Mouse (Mus musculus) hindbrain, postnatal 0 days (tissue): ENCODE data around the gene Mthfr. TPM values are rescaled to one million over a fixed set of nuclear protein-coding genes. Genes with fewer than 3 reads are reported as not detected.
A peak's percentile ranks its signal among the peaks of the same experiment; 100 is the strongest.

Experiments
- ATAC-seq: fragments of 200-750 bp; cut with Nextera tagmentation; 2 replicates; pipeline ENCODE4 v1.8.0; 2017; ENCODE audit warnings: mild to moderate bottlenecking, moderate TSS enrichment, moderate library complexity
- DNase-seq: peaks from one replicate; pipeline ENCODE4 v3.0.0-alpha.2; 2015; ENCODE audit warnings: low spot score
- H3K27ac ChIP-seq: fragments of 300-500 bp; sonication (generic); 2 replicates; pipeline ENCODE4 v1.5.1; 2014; ENCODE audit warnings: mild to moderate bottlenecking
- H3K27me3 ChIP-seq: fragments of 300-500 bp; sonication (generic); 2 replicates; pipeline ENCODE4 v1.6.1; 2014; ENCODE audit warnings: low read length, mixed read lengths; ENCODE audit not compliant: insufficient read depth
- H3K36me3 ChIP-seq: fragments of 300-500 bp; sonication (generic); 2 replicates; pipeline ENCODE4 v1.6.1; 2014; ENCODE audit warnings: low read length, mixed read lengths; ENCODE audit not compliant: insufficient read depth
- H3K4me1 ChIP-seq: fragments of 300-500 bp; sonication (generic); 2 replicates; pipeline ENCODE4 v1.6.1; 2014; ENCODE audit warnings: antibody characterized with exemption, low read length, mixed read lengths; ENCODE audit not compliant: insufficient read depth
- H3K4me2 ChIP-seq: fragments of 300-500 bp; sonication (generic); 2 replicates; pipeline ENCODE4 v1.6.1; 2014; ENCODE audit warnings: low read depth, mild to moderate bottlenecking, low read length, moderate library complexity, mixed read lengths
- H3K4me3 ChIP-seq: fragments of 300-500 bp; sonication (generic); 2 replicates; pipeline ENCODE4 v1.5.1; 2014; ENCODE audit warnings: low read length
- H3K9ac ChIP-seq: fragments of 300-500 bp; sonication (generic); replicated peaks from 2 replicates; pipeline ENCODE4 v1.6.1; 2014; ENCODE audit warnings: mild to moderate bottlenecking, low read length, moderate library complexity, mixed read lengths
- H3K9me3 ChIP-seq: fragments of 300-500 bp; sonication (generic); 2 replicates; pipeline ENCODE4 v1.6.1; 2016; ENCODE audit warnings: low read length, mixed read lengths
- CTCF ChIP-seq: IDR thresholded peaks from 2 replicates; pipeline ENCODE4 v1.5.1; 2016; ENCODE audit warnings: antibody characterized with exemption, control low read depth, low read depth
- WGBS: fragments of 180-500 bp; shearing (Covaris S2); extraction: QIAGEN DNeasy Blood & Tissue Kit; methylation state at CpG from one replicate; pipeline ENCODE4 v1.1.7; 2014; 5-methylcytosine and 5-hydroxymethylcytosine counted together
- polyA plus RNA-seq: library from polyadenylated mRNA; unstranded; fragments of >200 nt; fragmentation: Nextera tagmentation; extraction: Ambion mirVana; gene quantifications from 2 replicates; pipeline ENCODE4 v1.2.1, GENCODE M21; 2015
- total RNA-seq: library from RNA; depleted of rRNA; stranded (reverse); fragments of >200 nt; gene quantifications from 2 replicates; pipeline ENCODE4 v1.2.3, GENCODE M21; 2014

Mthfr gene
- total and polyA plus RNA-seq, 2 experiments from 2014 or later, result 9.3 to 52.4 TPM

- Histone ChIP-seq H3K9me3 (no peaks in the 10 kb centered on the region), H3K4me1 (peaks cover 5% of the 10 kb centered on the region; the same call in 1 of the 2 replicates), H3K27me3 (no peaks in the 10 kb centered on the region), H3K9ac (peak overlapping the region; percentile 49), H3K27ac (peak overlapping the region; percentile 70; the same call in 1 of the 2 replicates), H3K36me3 (no peaks in the 10 kb centered on the region), H3K4me2 (peak overlapping the region; percentile 84), H3K4me3 (peak overlapping the region; percentile 50)
- WGBS, result 5% methylated on average over 29 of the region's 30 CpGs
- DNase-seq (no peak), ATAC-seq (peak; percentile 50; the same call in 1 of the 2 replicates)
- TF ChIP-seq CTCF, result no peak
These were observed 48.4 kb downstream of the Mthfr start for GRCm38 (mm10) chr4:148087091-148087906.

GRCm38 (mm10) chr4:148087907-148088527, 49.1 kb downstream of the Mthfr start, which contains the start of gene Agtrap:
Gene Agtrap (minus strand): TSS chr4:148088031.
- H3K36me3 ChIP-seq, result no peaks in the 10 kb centered on the region
- peaks cover 5% of the 10 kb centered on the region; the same call in 1 of the 2 replicates for H3K4me1 ChIP-seq
- H3K27me3 ChIP-seq, result no peaks in the 10 kb centered on the region
- peak within 1 kb of the TSS; percentile 49 for H3K9ac ChIP-seq
- peak; percentile 92 for ATAC-seq
- WGBS, result 4% methylated on average over 34 of the region's 34 CpGs
- H3K9me3 ChIP-seq, result no peaks in the 10 kb centered on the region
- H3K4me3 ChIP-seq, result peak within 1 kb of the TSS; percentile 50
- no peak for TF ChIP-seq CTCF
- peak within 1 kb of the TSS; percentile 70; the same call in 1 of the 2 replicates for H3K27ac ChIP-seq
- H3K4me2 ChIP-seq, result peak within 1 kb of the TSS; percentile 84
- DNase-seq, result peak; percentile 95

- DNase-seq, result no peak
- no peak overlapping the region for H3K9ac ChIP-seq
- peaks cover 5% of the 10 kb centered on the region; the same call in 1 of the 2 replicates for H3K4me1 ChIP-seq
- H3K27me3 ChIP-seq, result no peaks in the 10 kb centered on the region
- TF ChIP-seq CTCF, result no peak
- 51% methylated on average over 4 of the region's 4 CpGs for WGBS
- no peak overlapping the region for H3K4me3 ChIP-seq
- H3K9me3 ChIP-seq, result no peaks in the 10 kb centered on the region
- H3K36me3 ChIP-seq, result no peaks in the 10 kb centered on the region
- H3K27ac ChIP-seq, result no peak overlapping the region
- no peak for ATAC-seq
- no peak overlapping the region for H3K4me2 ChIP-seq
These were observed 50.3 kb downstream of the Mthfr start for GRCm38 (mm10) chr4:148089166-148089565.

GRCm38 (mm10) chr4:148091181-148091580, 52.3 kb downstream of the Mthfr start:
- Histone ChIP-seq H3K27me3 (no peaks in the 10 kb centered on the region), H3K27ac (no peak overlapping the region), H3K9ac (no peak overlapping the region), H3K9me3 (no peaks in the 10 kb centered on the region), H3K4me3 (no peak overlapping the region), H3K36me3 (no peaks in the 10 kb centered on the region), H3K4me2 (no peak overlapping the region), H3K4me1 (peaks cover 5% of the 10 kb centered on the region; the same call in 1 of the 2 replicates)
- 100% methylated on average over 1 of the region's 1 CpGs for WGBS
- TF ChIP-seq CTCF, result no peak
- ATAC-seq, result no peak
- DNase-seq, result no peak

GRCm38 (mm10) chr4:148092551-148093271, 53.8 kb downstream of the Mthfr start:
- no peak for TF ChIP-seq CTCF
- Histone ChIP-seq H3K4me2 (no peak overlapping the region), H3K9ac (no peak overlapping the region), H3K4me1 (peaks cover 5% of the 10 kb centered on the region; the same call in 1 of the 2 replicates), H3K27me3 (no peaks in the 10 kb centered on the region), H3K4me3 (no peak overlapping the region), H3K27ac (no peak overlapping the region), H3K9me3 (no peaks in the 10 kb centered on the region), H3K36me3 (no peaks in the 10 kb centered on the region)
- WGBS, result 85% methylated on average over 11 of the region's 11 CpGs
- DNase-seq (no peak), ATAC-seq (no peak)

GRCm38 (mm10) chr4:148094161-148094560, 55.3 kb downstream of the Mthfr start:
- Histone ChIP-seq H3K27ac (no peak overlapping the region), H3K27me3 (no peaks in the 10 kb centered on the region), H3K9me3 (no peaks in the 10 kb centered on the region), H3K4me3 (no peak overlapping the region), H3K4me2 (no peak overlapping the region), H3K36me3 (no peaks in the 10 kb centered on the region), H3K4me1 (no peaks in the 10 kb centered on the region), H3K9ac (no peak overlapping the region)
- 82% methylated on average over 5 of the region's 5 CpGs for WGBS
- ATAC-seq (no peak), DNase-seq (no peak)
- peak; percentile 46 for TF ChIP-seq CTCF
